Mouse (Mus musculus) midbrain, embryonic 14.5 days (tissue): ENCODE data around the gene Cp. TPM values are rescaled to one million over a fixed set of nuclear protein-coding genes. Genes with fewer than 3 reads are reported as not detected.
"Not testable (repeated sequence)": the region's sequence is repeated elsewhere in the genome, so short reads cannot be mapped to it uniquely, and the experiment has no call there.

Experiments
- ATAC-seq: fragments of 200-750 bp; cut with Nextera tagmentation; 2 replicates; pipeline ENCODE4 v1.8.0; 2017; ENCODE audit warnings: moderate number of reproducible peaks, moderate library complexity; ENCODE audit not compliant: low FRiP score, low TSS enrichment
- DNase-seq: peaks from one replicate; pipeline ENCODE4 v3.0.0-alpha.2; 2015
- H3K27ac ChIP-seq: fragments of 300-500 bp; sonication (generic); replicated peaks from 2 replicates; pipeline ENCODE4 v1.5.1; 2014; ENCODE audit warnings: mild to moderate bottlenecking, low read depth, low read length, moderate library complexity
- H3K27me3 ChIP-seq: fragments of 300-500 bp; sonication (generic); 2 replicates; pipeline ENCODE4 v1.6.1; 2014; ENCODE audit warnings: low read length, control low read depth, mixed read lengths; ENCODE audit not compliant: control insufficient read depth, insufficient read depth
- H3K36me3 ChIP-seq: fragments of 300-500 bp; sonication (generic); 2 replicates; pipeline ENCODE4 v1.6.1; 2014; ENCODE audit warnings: low read length, control low read depth; ENCODE audit not compliant: control insufficient read depth, insufficient read depth
- H3K4me1 ChIP-seq: fragments of 300-500 bp; sonication (generic); 2 replicates; pipeline ENCODE4 v1.6.1; 2014; ENCODE audit warnings: mild to moderate bottlenecking, antibody characterized with exemption, low read length, control low read depth; ENCODE audit not compliant: control insufficient read depth, insufficient read depth
- H3K4me2 ChIP-seq: fragments of 300-500 bp; sonication (generic); 2 replicates; pipeline ENCODE4 v1.6.1; 2014; ENCODE audit warnings: mild to moderate bottlenecking, low read length, moderate library complexity
- H3K4me3 ChIP-seq: fragments of 300-500 bp; sonication (generic); replicated peaks from 2 replicates; pipeline ENCODE4 v1.5.1; 2014; ENCODE audit warnings: low read depth, low read length
- H3K9ac ChIP-seq: fragments of 300-500 bp; sonication (generic); replicated peaks from 2 replicates; pipeline ENCODE4 v1.6.1; 2014; ENCODE audit warnings: mild to moderate bottlenecking, low read length, moderate library complexity
- H3K9me3 ChIP-seq: fragments of 300-500 bp; sonication (generic); 2 replicates; pipeline ENCODE4 v1.6.1; 2016; ENCODE audit warnings: low read length, control low read depth, mixed read lengths; ENCODE audit not compliant: control insufficient read depth
- WGBS: fragments of 180-500 bp; shearing (Covaris S2); extraction: QIAGEN DNeasy Blood & Tissue Kit; methylation state at CpG from one replicate; pipeline ENCODE4 v1.1.7; 2014; 5-methylcytosine and 5-hydroxymethylcytosine counted together
- polyA plus RNA-seq: library from polyadenylated mRNA; unstranded; fragments of >200 nt; fragmentation: Nextera tagmentation; extraction: Ambion mirVana; gene quantifications from 2 replicates; pipeline ENCODE4 v1.2.1, GENCODE M21; 2014

Cp gene
- 3.0 and 12.9 TPM in 2 replicates for polyA plus RNA-seq

DNA sequence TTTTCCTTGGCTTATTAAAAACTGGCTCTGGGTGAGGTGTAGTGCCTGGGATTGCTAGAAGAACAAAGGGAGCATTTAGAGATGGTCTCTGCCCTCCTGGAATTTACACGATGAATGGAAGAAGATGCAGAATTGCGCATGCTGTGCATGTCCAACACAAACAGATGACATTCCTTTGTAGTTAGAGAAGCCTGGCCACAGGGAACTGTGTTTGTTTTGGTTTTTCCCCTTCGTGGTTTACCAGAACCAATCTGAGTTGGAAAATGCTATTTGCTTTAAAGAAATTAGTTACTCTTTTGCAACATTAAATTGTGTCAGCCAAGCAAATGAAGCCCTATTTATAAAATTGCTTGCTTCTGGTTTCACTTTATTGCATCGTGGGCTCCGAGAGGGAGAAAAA lies at the start of gene Cp:
TSS of gene Cp (plus strand) at position 170 of the 400 bp plus-strand sequence.
- no peak within 1 kb of the TSS for H3K27ac ChIP-seq
- no peak within 1 kb of the TSS for H3K4me2 ChIP-seq
- no peaks in the 10 kb centered on the region for H3K36me3 ChIP-seq
- no peaks in the 10 kb centered on the region for H3K9me3 ChIP-seq
- H3K4me3 ChIP-seq, result no peak within 1 kb of the TSS
- 35% methylated on average over 5 of the region's 5 CpGs for WGBS
- no peak within 1 kb of the TSS for H3K9ac ChIP-seq
- no peaks in the 10 kb centered on the region for H3K27me3 ChIP-seq
- ATAC-seq (no peak), DNase-seq (peak; percentile 42)
- no peaks in the 10 kb centered on the region for H3K4me1 ChIP-seq

GRCm38 (mm10) chr3:19948552-19948951 lies 8.3 kb upstream of the Cp start:
- no peak overlapping the region for H3K9ac ChIP-seq
- ATAC-seq (no peak), DNase-seq (no peak)
- no peak overlapping the region for H3K4me2 ChIP-seq
- no peak overlapping the region for H3K27ac ChIP-seq
- H3K4me3 ChIP-seq, result no peak overlapping the region
- no peaks in the 10 kb centered on the region for H3K27me3 ChIP-seq
- H3K9me3 ChIP-seq, result no peaks in the 10 kb centered on the region
- no peaks in the 10 kb centered on the region for H3K4me1 ChIP-seq
- no peaks in the 10 kb centered on the region for H3K36me3 ChIP-seq

GRCm38 (mm10) chr3:19949401-19949800 lies 7.5 kb upstream of the Cp start:
- not testable (repeated sequence) for H3K4me3 ChIP-seq, DNase-seq, H3K4me2 ChIP-seq, H3K27me3 ChIP-seq, H3K36me3 ChIP-seq, H3K4me1 ChIP-seq, ATAC-seq, H3K27ac ChIP-seq, H3K9ac ChIP-seq, H3K9me3 ChIP-seq
- 93% methylated on average over 1 of the region's 1 CpGs for WGBS

DNA sequence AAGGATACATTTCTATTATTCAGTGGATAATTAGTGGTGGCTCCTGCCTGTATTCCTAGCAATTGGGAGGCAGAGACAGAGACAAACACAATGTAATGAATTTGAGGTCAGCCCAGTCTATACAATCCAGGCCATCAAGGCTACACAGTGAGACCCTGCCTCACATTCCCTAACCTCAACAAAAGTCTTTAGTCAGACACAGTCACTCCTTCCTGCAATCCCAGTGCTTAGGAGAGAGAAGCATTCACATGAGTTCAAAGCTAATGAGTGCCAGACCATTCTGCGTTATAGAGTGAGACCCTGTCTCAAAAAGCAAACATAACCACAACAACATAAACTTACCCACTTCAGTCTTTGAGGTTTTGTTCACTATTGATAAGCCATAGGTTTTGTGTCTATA lies 3.4 kb upstream of the Cp start:
- ATAC-seq (no peak), DNase-seq (no peak)
- no peak overlapping the region for H3K4me2 ChIP-seq
- no peaks in the 10 kb centered on the region for H3K36me3 ChIP-seq
- WGBS, result 31% methylated on average over 1 of the region's 1 CpGs
- H3K9ac ChIP-seq, result no peak overlapping the region
- H3K27me3 ChIP-seq, result no peaks in the 10 kb centered on the region
- H3K4me3 ChIP-seq, result no peak overlapping the region
- H3K4me1 ChIP-seq, result no peaks in the 10 kb centered on the region
- H3K9me3 ChIP-seq, result no peaks in the 10 kb centered on the region
- H3K27ac ChIP-seq, result no peak overlapping the region

DNA sequence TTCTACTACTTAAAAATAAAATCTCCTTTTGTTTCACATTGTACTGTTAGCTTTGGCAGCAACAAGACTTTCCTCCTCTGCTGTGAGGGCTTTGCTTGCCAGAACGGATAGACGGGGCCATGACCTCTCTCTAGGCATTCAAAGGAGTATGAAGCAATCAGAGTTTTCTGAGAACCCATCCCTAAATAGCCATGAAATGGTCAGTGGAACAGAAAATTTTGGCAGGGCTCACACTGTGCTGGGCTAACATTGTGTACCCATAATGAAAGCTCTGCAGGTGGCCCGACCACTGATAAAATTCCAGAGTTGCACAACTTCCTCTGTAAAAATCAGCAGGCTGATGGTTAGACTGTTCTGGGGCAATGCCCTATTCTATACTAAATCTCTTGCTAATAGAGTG lies 3.0 kb upstream of the Cp start:
- Histone ChIP-seq H3K27ac (no peak overlapping the region), H3K9me3 (no peaks in the 10 kb centered on the region), H3K27me3 (no peaks in the 10 kb centered on the region), H3K9ac (no peak overlapping the region), H3K4me3 (no peak overlapping the region), H3K36me3 (no peaks in the 10 kb centered on the region), H3K4me1 (no peaks in the 10 kb centered on the region), H3K4me2 (no peak overlapping the region)
- WGBS, result 18% methylated on average over 3 of the region's 3 CpGs
- DNase-seq, result peak; percentile 35
- ATAC-seq, result no peak

DNA sequence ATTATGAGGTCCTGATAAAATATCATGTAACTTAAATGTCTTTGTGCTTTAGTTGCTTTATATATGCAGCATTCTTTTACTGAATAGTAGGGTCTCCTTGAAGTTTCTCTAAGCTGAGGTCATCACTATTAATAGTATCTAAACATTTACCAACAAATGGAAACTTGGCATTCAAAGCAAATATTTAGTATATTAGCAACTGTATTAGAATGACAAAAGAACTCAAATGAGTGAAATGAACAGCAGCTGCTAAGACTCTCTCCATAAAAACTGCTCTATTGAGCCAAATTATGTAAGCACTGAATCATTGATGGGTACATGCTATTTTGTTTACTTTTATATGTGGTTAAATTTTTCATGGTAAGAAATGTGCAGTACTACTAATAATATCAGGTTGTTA lies 1.2 kb downstream of the Cp start:
- Histone ChIP-seq H3K4me1 (no peaks in the 10 kb centered on the region), H3K27ac (no peak overlapping the region), H3K36me3 (no peaks in the 10 kb centered on the region), H3K9ac (no peak overlapping the region), H3K4me3 (no peak overlapping the region), H3K27me3 (no peaks in the 10 kb centered on the region), H3K9me3 (no peaks in the 10 kb centered on the region), H3K4me2 (no peak overlapping the region)
- ATAC-seq, result no peak
- DNase-seq, result no peak

GRCm38 (mm10) chr3:19958983-19959382 lies 2.1 kb downstream of the Cp start:
- DNase-seq (no peak), ATAC-seq (no peak)
- WGBS, result 89% methylated on average over 1 of the region's 1 CpGs
- Histone ChIP-seq H3K9ac (no peak overlapping the region), H3K4me1 (no peaks in the 10 kb centered on the region), H3K36me3 (no peaks in the 10 kb centered on the region), H3K27me3 (no peaks in the 10 kb centered on the region), H3K9me3 (no peaks in the 10 kb centered on the region), H3K4me3 (no peak overlapping the region), H3K4me2 (no peak overlapping the region), H3K27ac (no peak overlapping the region)

GRCm38 (mm10) chr3:19960570-19961114 lies 3.8 kb downstream of the Cp start:
- H3K27me3 ChIP-seq, result no peaks in the 10 kb centered on the region
- no peak overlapping the region for H3K4me2 ChIP-seq
- H3K4me3 ChIP-seq, result no peak overlapping the region
- H3K27ac ChIP-seq, result no peak overlapping the region
- no peaks in the 10 kb centered on the region for H3K9me3 ChIP-seq
- H3K4me1 ChIP-seq, result no peaks in the 10 kb centered on the region
- ATAC-seq (no peak), DNase-seq (no peak)
- 76% methylated on average over 3 of the region's 3 CpGs for WGBS
- no peaks in the 10 kb centered on the region for H3K36me3 ChIP-seq
- H3K9ac ChIP-seq, result no peak overlapping the region

- ATAC-seq (no peak), DNase-seq (no peak)
- H3K9ac ChIP-seq, result no peak overlapping the region
- H3K4me3 ChIP-seq, result no peak overlapping the region
- H3K27ac ChIP-seq, result no peak overlapping the region
- H3K36me3 ChIP-seq, result no peaks in the 10 kb centered on the region
- H3K4me2 ChIP-seq, result no peak overlapping the region
- H3K4me1 ChIP-seq, result no peaks in the 10 kb centered on the region
- WGBS, result 91% methylated on average over 2 of the region's 2 CpGs
- no peaks in the 10 kb centered on the region for H3K27me3 ChIP-seq
- no peaks in the 10 kb centered on the region for H3K9me3 ChIP-seq
Observed at GRCm38 (mm10) chr3:19961341-19961740, 4.5 kb downstream of the Cp start.
